Mouse (Mus musculus): Measurements from ENCODE around the gene Scly.

Scly gene

DNA sequence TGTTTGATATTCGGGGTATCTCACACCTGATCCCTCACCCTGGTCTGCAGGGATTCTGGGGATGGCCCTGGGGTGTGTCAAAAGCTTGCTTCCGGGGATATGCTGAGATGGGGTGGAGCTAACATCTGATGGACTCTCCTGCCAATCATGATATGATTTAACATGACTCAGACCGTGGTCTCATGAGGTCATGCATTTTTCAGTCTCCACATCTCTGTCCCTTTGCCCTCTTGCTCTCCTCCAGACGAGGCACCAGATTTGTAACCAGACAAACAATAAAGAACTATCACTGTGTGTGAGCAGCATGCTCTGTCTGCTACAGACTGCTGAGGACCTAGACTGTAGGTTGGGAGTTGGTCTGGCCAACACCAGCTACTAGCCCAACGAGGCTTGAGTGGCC lies 64.0 kb downstream of the Scly start:
- no peak for DNase-seq (ENCODE audit: low read depth, low spot score)

DNA sequence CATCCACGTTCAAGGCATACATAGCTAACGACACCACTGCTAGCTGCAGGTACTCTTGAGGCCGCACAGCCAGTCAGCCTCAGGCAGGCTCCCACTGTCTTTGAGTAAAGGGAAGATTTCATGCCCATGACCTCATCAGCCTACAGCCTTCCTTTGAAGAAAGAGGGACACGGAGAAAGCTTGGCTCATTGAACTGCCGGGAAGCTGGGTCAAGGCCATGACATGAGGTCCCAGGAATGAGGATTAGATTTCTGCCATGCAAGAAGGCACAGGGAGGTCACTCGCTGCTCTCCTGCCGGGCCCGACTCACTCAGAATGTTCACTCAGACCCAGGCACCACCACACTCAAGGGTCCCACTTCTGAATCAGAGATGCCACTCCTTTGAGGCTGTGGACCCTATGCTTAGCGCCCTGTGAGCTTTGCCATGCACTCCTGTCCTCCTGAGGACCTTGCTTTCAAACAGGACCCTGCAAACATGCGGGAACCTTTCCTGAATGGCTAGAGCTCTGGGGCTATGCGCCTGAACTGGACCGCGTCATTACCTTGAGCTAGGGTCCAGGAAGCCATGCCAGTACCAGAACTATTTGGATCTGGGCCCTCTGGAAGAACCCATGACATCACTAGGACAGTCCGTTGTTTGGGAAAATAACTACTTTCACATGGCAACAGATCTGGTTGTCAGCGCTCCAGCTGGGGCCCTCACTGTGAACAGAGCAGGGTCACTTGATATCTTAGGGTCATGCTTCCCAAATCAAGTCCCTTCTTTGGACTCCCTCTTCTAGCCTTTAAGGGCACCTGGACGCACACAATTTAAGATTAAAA lies 66.9 kb downstream of the Scly start:
- DNase-seq (ENCODE audit: low read depth, low spot score): no peak

DNA sequence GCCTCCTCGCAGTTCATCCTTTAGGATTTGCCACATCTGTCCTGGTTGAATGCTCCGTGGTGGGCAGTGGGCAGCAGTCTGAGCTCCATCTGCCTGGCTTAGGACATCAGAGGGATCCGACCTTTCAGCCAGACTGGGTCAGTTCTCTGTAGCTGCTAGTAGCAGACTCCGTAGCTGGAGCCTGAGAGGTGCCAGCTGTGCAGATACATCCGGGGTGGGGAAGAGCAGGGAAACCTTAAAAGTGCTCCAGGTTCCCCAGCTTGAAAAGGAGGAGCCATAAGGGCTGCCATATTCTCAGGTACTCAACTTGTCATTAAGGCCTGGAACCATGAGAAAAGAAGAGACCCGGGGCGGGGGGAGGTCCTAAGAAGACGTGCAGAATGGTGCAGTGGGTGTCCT lies 67.7 kb downstream of the Scly start:
- no peak for DNase-seq (ENCODE audit: low read depth, low spot score)

DNA sequence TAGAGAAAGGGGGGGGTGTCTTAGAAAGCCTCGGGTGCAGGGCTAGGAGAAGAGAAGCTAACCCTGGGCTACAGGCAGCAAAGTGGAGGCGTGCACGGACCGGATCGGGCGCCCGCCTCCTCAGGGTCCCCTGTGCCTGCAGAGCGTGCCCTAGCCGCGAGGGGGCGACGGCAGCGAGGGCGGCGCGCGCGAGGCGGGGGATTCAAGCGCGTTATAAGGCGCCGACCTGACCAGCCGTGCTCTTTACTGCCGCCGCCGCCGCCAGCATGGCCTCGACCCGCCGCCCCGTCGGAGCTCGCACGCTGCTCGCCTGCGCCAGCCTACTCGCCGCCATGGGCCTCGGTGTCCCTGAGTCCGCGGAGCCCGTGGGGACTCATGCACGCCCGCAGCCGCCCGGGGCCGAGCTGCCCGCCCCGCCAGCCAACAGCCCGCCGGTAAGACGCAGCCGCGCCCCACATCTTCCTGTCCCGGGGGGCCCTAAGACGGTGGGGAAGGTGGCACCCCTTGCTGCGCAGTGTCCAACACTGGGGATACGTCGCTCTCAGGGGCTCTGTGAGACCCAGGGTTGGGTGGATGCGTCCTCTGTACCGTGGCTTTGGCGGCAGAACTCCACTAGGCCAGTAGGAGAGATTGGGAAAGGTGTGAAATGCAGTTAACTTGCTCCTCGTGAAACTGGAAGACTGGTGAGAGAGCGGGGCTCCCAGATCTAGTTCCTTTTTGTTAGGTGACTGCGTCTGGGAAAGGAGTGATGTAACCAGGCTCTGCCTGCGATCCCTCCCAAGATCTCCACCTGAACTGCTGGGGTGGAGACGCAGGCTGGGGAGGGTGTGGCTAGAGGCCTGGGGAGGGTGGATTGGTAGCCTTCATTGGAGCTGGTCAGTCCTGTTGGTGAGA lies 68.3 kb downstream of the Scly start, which contains the start of gene Erfe:
TSS of gene Erfe (plus strand) at position 216 of the 894 bp plus-strand sequence.
- peak; percentile 74 for DNase-seq (ENCODE audit: low read depth, low spot score)

DNA sequence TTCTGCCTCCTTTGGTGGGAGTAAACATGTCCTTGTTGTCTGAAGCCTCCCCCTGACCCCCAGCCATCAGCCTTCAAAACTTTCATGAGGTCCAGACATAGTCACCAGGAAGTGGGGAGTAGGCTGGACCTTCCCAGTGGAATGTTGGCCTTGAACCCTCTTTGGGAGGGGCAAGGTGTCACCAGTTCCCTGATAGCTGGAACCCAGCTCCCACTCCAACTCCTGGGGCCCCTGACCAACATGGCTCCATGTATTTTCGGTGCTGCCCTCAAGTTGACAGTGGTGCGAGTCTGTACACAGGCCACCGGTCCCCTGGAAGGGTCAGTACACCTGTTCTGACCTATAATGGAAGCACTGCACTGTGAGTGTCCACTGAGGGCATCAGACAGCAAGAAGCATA lies 69.2 kb downstream of the Scly start:
- DNase-seq (ENCODE audit: low read depth, low spot score): no peak

DNA sequence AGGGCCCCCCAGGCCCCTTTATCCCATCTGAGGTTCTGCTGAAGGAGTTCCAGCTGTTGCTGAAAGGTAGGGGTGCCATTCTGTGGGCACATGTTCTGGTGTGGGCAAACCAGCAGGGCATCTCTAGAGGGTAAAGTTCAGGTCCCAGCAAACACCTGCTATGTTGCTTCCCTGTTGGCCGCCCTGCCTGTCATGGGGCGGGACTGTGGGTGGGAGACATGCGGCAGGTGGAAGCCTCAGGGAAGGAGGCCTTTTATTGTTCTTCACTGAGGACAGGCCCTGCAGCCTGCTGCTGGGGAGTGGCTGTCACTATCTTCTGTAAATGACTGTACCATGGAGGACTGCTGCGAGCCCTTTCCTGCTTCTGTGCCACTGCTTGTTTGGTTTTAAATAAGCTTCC lies 71.3 kb downstream of the Scly start:
- no peak for DNase-seq (ENCODE audit: low read depth, low spot score)

DNA sequence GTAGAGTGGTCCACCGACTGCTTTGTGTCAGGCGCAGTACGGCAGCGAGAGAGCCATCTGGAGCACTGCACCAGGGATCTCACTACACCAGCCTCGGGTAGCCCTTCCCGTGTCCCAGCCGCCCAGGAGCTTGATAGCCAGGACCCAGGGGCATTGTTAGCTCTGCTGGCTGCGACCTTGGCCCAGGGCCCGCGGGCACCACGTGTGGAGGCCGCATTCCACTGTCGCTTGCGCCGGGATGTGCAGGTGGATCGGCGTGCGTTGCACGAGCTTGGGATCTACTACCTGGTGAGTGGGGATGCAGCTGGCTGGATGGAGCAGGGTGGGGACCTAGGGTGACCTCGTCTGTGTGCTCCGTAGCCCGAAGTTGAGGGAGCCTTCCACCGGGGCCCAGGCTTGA lies 71.9 kb downstream of the Scly start:
- DNase-seq (ENCODE audit: low read depth, low spot score): no peak

All from CD4-positive helper T cell, adult 2 months (primary cell).